Mouse (Mus musculus) E14TG2a.4 (cell line): ENCODE measurements around the gene LTO1.

Source experiments
- H3K27me3 ChIP-seq: 2 replicates; pipeline ENCODE4 v1.6.1; 2014; ENCODE audit warnings: low read length, control low read depth; ENCODE audit not compliant: insufficient read depth
- H3K36me3 ChIP-seq: 2 replicates; pipeline ENCODE4 v1.6.1; 2014; ENCODE audit warnings: low read length, control low read depth; ENCODE audit not compliant: insufficient read depth
- H3K4me1 ChIP-seq: replicated peaks from 2 replicates; pipeline ENCODE4 v1.6.1; 2014; ENCODE audit warnings: low read depth, low read length, control low read depth
- H3K4me3 ChIP-seq: replicated peaks from 2 replicates; pipeline ENCODE4 v1.5.1; 2014; ENCODE audit warnings: mild to moderate bottlenecking, low read length
- H3K9me3 ChIP-seq: 2 replicates; pipeline ENCODE4 v1.6.1; 2014; ENCODE audit warnings: low read length, control low read depth
- CTCF ChIP-seq: conservative IDR thresholded peaks from 2 replicates; pipeline ENCODE4 v1.5.1; 2014; ENCODE audit warnings: low read length
- NANOG ChIP-seq: IDR thresholded peaks from 2 replicates; pipeline ENCODE4 v1.6.1; 2014; ENCODE audit warnings: borderline replicate concordance, low read length, mixed read lengths
- POU5F1 ChIP-seq: IDR thresholded peaks from 2 replicates; pipeline ENCODE4 v1.6.1; 2014; ENCODE audit warnings: low read length, borderline replicate concordance

LTO1 gene

DNA sequence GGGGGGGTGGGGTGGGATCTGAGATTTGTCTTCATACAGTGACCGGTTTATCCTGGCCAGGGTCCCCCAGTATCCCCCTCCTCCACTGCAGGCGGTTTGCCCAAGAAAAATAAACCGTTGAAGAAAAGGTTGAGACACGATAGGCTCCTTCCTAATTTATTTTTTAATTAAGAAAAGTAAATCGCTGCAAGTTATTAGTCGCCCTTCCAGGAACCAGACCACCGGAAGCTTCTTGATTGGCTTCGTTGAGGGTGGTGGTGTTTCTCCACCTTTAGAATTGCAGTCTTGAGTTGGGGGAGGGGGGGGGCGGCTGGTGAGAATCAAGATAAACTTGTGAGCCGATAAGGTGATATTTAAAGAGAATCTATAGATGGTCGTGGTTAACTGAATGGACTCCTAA lies 25.7 kb downstream of the LTO1 start:
- peaks cover 60% of the 10 kb centered on the region for H3K4me1 ChIP-seq
- TF ChIP-seq NANOG (no peak), CTCF (no peak), POU5F1 (no peak)
- H3K4me3 ChIP-seq: peak overlapping the region; percentile 84
- H3K36me3 ChIP-seq: peaks cover 27% of the 10 kb centered on the region
- peaks cover 17% of the 10 kb centered on the region for H3K27me3 ChIP-seq
- H3K9me3 ChIP-seq: no peaks in the 10 kb centered on the region

DNA sequence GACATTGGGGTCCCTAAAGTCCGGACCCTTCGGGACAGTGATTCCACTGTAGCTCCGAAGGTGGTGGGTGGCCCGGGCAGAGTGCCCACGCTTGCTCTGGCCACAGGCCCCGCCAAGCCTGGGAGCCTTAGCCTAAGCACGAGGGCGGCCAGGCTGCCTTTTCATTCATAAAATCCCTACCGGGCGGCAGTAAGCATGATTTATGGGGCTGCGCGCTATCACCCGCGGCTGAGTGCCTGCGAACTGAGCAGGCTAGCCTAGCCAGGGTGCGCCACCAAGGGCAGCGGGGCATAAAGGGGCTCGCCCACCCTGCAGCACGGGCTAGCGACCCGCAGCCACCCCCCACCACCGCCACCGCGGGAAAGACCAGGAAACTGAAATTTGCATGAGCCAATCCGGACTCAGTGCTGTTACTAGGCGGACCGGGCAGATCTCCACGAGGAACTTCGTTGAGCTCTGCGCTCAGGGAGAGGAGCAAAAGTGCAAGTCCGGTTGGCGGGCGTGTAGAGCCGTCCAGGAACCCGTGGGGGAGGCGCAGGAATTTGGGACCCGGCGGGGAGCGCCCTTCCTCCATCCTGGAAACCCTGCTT lies 26.4 kb downstream of the LTO1 start:
- peaks cover 17% of the 10 kb centered on the region for H3K27me3 ChIP-seq
- H3K4me1 ChIP-seq: peaks cover 55% of the 10 kb centered on the region
- H3K4me3 ChIP-seq: peak overlapping the region; percentile 84
- peaks cover 19% of the 10 kb centered on the region for H3K36me3 ChIP-seq
- H3K9me3 ChIP-seq: no peaks in the 10 kb centered on the region
- TF ChIP-seq CTCF (no peak), POU5F1 (no peak), NANOG (no peak)

DNA sequence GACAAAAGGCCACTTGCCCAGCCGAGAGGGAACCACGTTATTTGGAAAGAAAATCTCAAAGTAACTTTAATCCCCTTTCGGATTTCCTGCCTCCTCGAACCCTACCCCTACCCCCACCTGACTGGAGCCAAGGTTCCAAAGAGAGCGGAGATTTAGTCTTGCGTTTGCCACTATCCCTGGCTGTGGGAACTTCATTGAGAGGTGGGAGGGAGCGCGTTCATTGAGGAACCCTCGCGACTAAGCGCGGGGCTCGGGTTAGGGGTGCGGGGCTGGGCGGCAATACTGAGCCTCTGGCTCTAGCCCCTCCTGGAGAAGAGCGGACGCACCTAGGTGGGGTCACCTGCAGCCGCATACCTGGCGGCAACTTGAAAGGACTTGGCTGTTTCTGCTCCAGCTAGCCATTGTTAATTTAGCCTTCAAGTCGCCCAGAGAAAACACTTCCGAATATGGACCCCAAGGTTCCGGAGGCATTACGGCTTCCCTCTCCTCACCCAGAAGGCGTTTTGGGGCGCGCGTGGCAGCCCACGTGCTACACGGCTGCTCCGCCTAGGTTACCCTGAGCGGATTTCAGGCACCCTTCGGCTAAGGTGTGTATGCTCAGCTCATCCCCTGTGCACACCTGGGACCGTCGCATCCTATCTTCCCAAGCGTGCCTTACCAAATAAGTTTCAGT lies 27.3 kb downstream of the LTO1 start:
- Histone ChIP-seq H3K27me3 (peaks cover 17% of the 10 kb centered on the region), H3K36me3 (peaks cover 11% of the 10 kb centered on the region), H3K4me1 (peaks cover 53% of the 10 kb centered on the region), H3K4me3 (peak overlapping the region; percentile 84), H3K9me3 (no peaks in the 10 kb centered on the region)
- TF ChIP-seq NANOG: no peak
- no peak for TF ChIP-seq POU5F1
- no peak for TF ChIP-seq CTCF

DNA sequence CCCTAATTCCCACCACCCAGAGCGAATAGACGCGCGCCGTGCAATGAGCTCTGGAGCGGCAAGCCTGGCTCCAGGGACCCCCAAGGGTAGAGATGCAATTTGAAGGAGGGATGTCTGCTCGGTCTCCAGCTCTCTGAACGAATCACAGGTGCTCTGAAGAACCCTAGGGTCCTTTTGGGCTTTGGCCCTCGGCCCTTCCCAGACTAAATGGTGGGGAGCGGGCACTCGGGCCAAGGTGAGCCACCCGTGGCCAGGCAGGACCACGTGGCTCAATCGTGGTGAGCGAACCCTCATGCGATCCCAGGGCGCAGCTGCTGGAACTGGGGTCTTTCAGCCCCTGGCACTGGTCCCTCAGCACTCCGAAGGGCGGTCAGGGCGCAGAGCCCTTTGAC lies 27.8 kb downstream of the LTO1 start:
- Histone ChIP-seq H3K27me3 (peaks cover 17% of the 10 kb centered on the region), H3K36me3 (peaks cover 6% of the 10 kb centered on the region), H3K4me1 (peaks cover 50% of the 10 kb centered on the region), H3K9me3 (no peaks in the 10 kb centered on the region), H3K4me3 (peak overlapping the region; percentile 84)
- TF ChIP-seq POU5F1 (no peak), NANOG (no peak), CTCF (no peak)

DNA sequence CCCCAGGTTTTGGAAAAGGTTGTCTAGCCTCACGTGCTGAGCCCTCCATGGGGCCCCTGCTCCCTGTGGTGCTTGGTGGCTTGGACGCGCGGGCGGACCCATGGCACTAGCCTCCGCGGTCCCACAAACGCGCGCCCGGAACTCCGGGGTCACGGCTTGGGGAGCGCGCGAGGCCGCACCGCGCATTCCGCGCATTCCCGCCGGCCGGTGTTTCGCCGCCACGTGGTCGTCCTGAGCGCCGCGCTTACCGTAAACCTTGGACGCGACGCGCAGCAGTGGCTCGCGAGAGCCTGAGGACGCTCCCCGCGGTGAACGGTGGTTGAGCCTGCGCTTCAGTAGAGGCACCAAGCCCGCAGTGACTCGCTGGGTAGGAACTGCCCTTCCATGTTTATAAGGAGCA lies 28.4 kb downstream of the LTO1 start:
- Histone ChIP-seq H3K4me1 (peaks cover 46% of the 10 kb centered on the region), H3K36me3 (peaks cover 3% of the 10 kb centered on the region; the same call in 1 of the 2 replicates), H3K4me3 (peak overlapping the region; percentile 84), H3K9me3 (no peaks in the 10 kb centered on the region), H3K27me3 (peaks cover 12% of the 10 kb centered on the region)
- TF ChIP-seq NANOG: no peak
- TF ChIP-seq CTCF: no peak
- TF ChIP-seq POU5F1: no peak

DNA sequence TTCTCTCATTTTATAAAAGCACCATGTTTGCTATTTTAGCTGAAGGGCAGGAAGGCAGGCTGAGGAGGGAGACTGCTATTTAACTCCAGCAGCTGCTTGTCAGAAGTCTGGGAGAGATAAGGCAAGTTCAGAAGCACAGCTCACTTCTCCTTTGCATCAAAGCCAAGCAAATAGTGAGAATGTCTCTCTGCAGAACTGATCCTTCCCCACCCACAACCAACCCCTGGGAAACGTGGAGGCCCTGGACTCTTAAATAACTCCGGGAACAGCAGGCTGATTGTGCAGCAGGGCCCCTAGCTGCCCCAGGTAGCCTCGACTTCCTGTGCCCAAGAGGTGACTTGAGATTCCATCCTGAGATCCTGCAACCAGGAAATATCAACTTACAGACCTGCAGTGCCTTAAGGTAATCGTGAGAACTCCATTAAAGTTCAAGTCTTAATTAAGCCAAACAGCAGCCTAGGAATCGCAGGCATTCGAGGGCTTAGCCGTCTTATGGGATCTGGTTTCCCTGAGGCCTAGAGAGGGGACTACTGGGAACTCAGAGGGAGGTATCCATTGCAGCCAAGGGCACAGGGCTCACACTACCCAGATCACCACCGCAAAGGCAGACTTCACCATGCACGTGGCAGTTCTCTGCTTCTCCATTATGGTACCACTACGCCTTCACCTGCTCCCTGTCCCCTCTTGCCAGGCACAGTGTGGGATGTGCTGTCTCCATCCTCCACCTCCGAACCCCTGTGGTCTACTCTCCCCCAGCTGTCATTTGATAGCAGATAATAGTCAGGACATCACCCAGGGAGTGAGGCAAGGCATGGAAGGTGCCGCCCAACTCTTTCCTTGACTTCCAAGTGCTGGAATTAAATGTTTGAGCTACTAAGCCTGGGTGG lies 43.9 kb downstream of the LTO1 start:
- H3K9me3 ChIP-seq: no peaks in the 10 kb centered on the region
- no peak overlapping the region for H3K4me3 ChIP-seq
- H3K36me3 ChIP-seq: no peaks in the 10 kb centered on the region
- no peaks in the 10 kb centered on the region for H3K27me3 ChIP-seq
- TF ChIP-seq POU5F1 (no peak), NANOG (no peak), CTCF (no peak)
- H3K4me1 ChIP-seq: peaks cover 26% of the 10 kb centered on the region

DNA sequence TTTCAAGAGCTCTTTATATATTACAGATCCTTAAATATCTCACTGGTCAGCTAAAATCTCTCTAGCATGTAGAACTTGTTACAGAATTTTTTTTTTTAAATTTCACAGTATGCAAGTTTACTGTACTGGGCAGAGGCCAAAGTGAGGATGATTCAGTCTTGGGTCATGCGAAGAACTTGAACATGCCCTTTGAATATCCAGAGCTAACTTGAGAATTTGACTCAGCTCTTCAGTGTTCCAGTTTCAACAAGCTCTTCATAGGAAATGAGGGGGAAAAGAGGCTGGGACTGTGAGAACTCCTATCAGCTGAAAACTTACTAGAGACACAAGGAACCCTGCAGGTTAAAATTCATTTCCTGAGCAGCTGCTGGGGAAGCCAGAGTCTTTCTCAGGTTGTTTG lies 49.0 kb downstream of the LTO1 start:
- Histone ChIP-seq H3K4me1 (peaks cover 17% of the 10 kb centered on the region), H3K9me3 (no peaks in the 10 kb centered on the region), H3K36me3 (no peaks in the 10 kb centered on the region), H3K4me3 (no peak overlapping the region), H3K27me3 (peaks cover 11% of the 10 kb centered on the region)
- TF ChIP-seq CTCF (no peak), NANOG (no peak), POU5F1 (no peak)

DNA sequence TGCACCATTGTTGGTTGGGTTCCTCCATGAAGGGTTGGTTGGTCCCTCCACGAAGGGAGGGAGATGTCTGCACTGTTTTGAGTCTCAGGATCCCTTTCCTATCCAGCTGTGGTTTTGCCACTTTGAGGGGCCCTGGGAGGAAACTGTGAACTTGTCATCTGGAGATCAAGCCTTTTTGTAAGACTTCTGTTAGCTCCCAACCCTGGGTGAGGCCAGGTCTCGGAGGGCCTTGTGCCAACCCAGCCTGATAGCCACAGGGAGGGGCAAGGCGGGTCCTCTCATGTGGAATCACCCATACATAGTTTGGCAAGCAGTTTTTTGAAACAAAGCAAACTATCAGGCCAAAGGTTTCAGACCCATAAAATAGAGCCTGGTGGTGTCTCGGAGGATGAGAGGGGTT lies 49.4 kb downstream of the LTO1 start:
- H3K4me3 ChIP-seq: no peak overlapping the region
- TF ChIP-seq POU5F1: no peak
- no peak for TF ChIP-seq NANOG
- TF ChIP-seq CTCF: no peak
- H3K36me3 ChIP-seq: no peaks in the 10 kb centered on the region
- peaks cover 11% of the 10 kb centered on the region for H3K27me3 ChIP-seq
- H3K4me1 ChIP-seq: peaks cover 14% of the 10 kb centered on the region
- no peaks in the 10 kb centered on the region for H3K9me3 ChIP-seq
